Mouse (Mus musculus) cortical plate, adult 2 months (tissue): ENCODE results near the gene Ahctf1. TPM values are rescaled to one million over a fixed set of nuclear protein-coding genes. Genes with fewer than 3 reads are reported as not detected.
"Not testable (repeated sequence)": the region's sequence is repeated elsewhere in the genome, so short reads cannot be mapped to it uniquely, and the experiment has no call there.

Source experiments
- H3K27ac ChIP-seq: fragments of 200-500 bp; 2 replicates; pipeline ENCODE4 v1.5.1; 2012; ENCODE audit warnings: low read length, control low read depth, inconsistent platforms; ENCODE audit not compliant: insufficient read depth
- H3K4me1 ChIP-seq: fragments of 200-500 bp; 2 replicates; pipeline ENCODE4 v1.6.1; 2011; ENCODE audit warnings: low read length; ENCODE audit not compliant: control insufficient read depth, insufficient read depth
- H3K4me3 ChIP-seq: fragments of 200-500 bp; 2 replicates; pipeline ENCODE4 v1.5.1; 2011; ENCODE audit warnings: mild to moderate bottlenecking, low read length, control low read depth; ENCODE audit not compliant: insufficient read depth
- CTCF ChIP-seq: fragments of 200-500 bp; IDR thresholded peaks from 2 replicates; pipeline ENCODE4 v1.5.1; 2011; ENCODE audit warnings: mild to moderate bottlenecking, control low read depth, low read length; ENCODE audit not compliant: insufficient read depth; ENCODE audit errors: extremely low read depth
- POLR2A ChIP-seq: fragments of 200-500 bp; IDR thresholded peaks from 2 replicates; pipeline ENCODE4 v1.6.1; 2011; ENCODE audit warnings: mild to moderate bottlenecking, low read length, control low read depth; ENCODE audit not compliant: insufficient read depth; ENCODE audit errors: extremely low read depth
- polyA plus RNA-seq: library from polyadenylated mRNA; depleted of rRNA; stranded (reverse); fragments of >200 nt; gene quantifications from 2 replicates; pipeline ENCODE4 v1.2.3, GENCODE M21; 2012

The Ahctf1 gene
- polyA plus RNA-seq, 1 experiment = 26.2 TPM

DNA sequence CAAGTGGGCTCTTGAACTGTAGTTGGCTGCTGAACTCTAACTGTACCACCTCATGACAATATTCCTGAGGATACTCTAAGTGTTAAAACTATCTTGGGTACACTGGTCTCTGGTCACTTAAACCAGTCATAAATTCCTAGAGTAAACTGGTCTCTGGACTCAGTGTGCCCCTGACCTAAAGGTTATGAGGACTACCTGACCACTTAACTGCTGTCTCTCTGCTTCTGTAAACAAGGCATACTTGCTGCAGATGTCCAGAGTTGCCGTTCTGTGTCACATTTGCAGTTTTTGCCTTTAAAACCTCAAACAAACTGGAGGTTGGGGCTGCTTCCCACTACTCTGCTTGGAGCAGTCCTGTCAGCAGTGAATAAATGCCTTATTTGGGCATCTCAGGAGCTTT is 30.1 kb upstream of the Ahctf1 start:
- Histone ChIP-seq H3K4me3 (no peak overlapping the region), H3K27ac (no peak overlapping the region), H3K4me1 (no peaks in the 10 kb centered on the region)
- TF ChIP-seq CTCF (no peak), POLR2A (no peak)

GRCm38 (mm10) chr1:179832710-179833240 is 29.3 kb upstream of the Ahctf1 start:
- Histone ChIP-seq H3K4me3 (no peak overlapping the region), H3K4me1 (no peaks in the 10 kb centered on the region), H3K27ac (no peak overlapping the region)
- no peak for TF ChIP-seq POLR2A
- no peak for TF ChIP-seq CTCF

- no peak for TF ChIP-seq POLR2A
- no peak for TF ChIP-seq CTCF
- Histone ChIP-seq H3K4me3 (no peak overlapping the region), H3K27ac (no peak overlapping the region), H3K4me1 (no peaks in the 10 kb centered on the region)
Measured at GRCm38 (mm10) chr1:179828900-179829299, 25.4 kb upstream of the Ahctf1 start.

GRCm38 (mm10) chr1:179828051-179828450 is 24.6 kb upstream of the Ahctf1 start:
- H3K4me1 ChIP-seq = no peaks in the 10 kb centered on the region

DNA sequence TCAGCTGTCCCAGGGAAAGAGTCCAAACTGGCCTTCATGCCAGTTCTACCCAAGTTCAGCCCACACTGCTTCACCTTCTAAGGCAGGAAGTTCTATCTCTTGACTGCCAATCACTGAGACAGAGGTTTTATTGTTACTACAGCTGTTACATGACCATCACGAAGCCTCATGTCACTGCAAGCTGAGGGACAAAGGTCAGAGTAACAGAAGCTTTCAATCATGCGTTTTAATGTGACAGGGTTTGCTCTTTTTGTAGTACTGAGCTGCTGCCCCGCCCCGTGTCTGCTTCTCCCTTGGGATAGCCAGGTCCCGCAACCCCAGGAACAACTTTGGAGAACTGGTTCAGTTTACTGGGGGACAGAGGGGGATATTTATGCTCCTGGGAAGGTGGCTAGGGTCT is 21.1 kb upstream of the Ahctf1 start:
- no peaks in the 10 kb centered on the region for H3K4me1 ChIP-seq
- TF ChIP-seq POLR2A (no peak), CTCF (no peak)
- H3K4me3 ChIP-seq = no peak overlapping the region
- no peak overlapping the region for H3K27ac ChIP-seq

More at GRCm38 (mm10) chr1:179828051-179828450, 24.6 kb upstream of the Ahctf1 start:
- Histone ChIP-seq H3K27ac (no peak overlapping the region), H3K4me3 (no peak overlapping the region)
- no peak for TF ChIP-seq CTCF
- TF ChIP-seq POLR2A = no peak

- H3K27ac ChIP-seq, H3K4me1 ChIP-seq, H3K4me3 ChIP-seq: not testable (repeated sequence)
Measured at GRCm38 (mm10) chr1:179818490-179819278, 15.2 kb upstream of the Ahctf1 start.

DNA sequence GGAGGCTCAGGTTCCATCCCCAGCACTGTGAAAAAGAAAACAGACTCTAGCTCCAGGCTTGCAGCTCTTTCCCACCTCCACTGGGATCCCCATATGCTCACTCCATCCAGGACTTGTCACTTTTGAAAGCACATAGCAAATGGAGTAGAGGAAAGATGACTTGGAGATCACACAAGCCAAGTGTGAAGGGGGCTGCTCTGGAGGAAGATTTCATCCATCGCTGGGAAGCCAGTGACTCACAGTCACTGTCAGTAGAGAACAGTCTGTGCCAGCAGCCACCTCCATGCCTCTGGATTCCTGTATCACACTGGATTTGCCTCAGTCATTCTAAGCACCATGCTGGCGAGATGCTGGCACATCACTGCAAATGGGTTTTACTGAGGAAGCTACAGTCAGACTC is 11.1 kb upstream of the Ahctf1 start:
- H3K27ac ChIP-seq = no peak overlapping the region
- H3K4me1 ChIP-seq = no peaks in the 10 kb centered on the region
- H3K4me3 ChIP-seq = no peak overlapping the region
- TF ChIP-seq POLR2A (no peak), CTCF (no peak)

DNA sequence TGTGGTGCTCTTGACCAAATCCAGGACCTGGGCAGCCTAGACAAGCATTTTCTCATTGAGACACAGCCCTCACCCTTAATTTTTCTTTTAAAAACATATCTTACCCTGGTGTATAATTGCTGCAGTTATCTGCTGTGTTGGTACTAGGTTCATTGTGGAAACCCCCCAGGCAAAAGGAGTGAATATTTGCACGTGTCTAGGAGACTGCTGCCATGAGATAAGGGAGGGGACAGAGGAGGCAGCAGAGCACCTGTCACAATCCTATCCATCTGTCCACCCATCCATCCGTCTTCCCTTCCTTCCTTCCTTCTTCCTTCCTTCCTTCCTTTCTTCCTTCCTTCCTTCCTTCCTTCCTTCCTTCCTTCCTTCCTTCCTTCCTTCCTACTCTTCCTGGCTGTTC is 9.9 kb upstream of the Ahctf1 start:
- no peak overlapping the region for H3K27ac ChIP-seq
- no peaks in the 10 kb centered on the region for H3K4me1 ChIP-seq
- H3K4me3 ChIP-seq = no peak overlapping the region
- no peak for TF ChIP-seq CTCF
- TF ChIP-seq POLR2A = no peak

DNA sequence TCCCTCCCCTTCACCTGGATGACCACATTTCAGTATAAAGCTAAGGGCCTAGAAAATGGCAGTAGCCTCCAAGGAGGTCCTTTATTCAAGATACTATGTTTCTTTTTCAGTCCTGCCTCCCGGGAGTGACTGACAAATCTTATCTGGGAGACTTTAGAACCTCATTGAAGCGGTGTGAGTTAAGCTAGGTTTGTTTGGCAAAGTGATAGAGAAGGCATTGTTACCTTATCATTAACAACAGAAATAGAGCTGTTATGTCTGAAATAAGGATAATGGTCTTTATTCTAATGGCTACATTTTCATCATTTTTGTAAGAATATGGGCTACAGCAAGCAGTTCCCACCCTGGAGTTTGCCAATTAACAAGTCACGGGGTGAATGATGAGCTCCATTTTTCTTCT is 4.8 kb upstream of the Ahctf1 start:
- Histone ChIP-seq H3K4me3 (no peak overlapping the region), H3K4me1 (peaks cover 1% of the 10 kb centered on the region; the same call in 1 of the 2 replicates), H3K27ac (no peak overlapping the region)
- TF ChIP-seq POLR2A = no peak
- no peak for TF ChIP-seq CTCF

DNA sequence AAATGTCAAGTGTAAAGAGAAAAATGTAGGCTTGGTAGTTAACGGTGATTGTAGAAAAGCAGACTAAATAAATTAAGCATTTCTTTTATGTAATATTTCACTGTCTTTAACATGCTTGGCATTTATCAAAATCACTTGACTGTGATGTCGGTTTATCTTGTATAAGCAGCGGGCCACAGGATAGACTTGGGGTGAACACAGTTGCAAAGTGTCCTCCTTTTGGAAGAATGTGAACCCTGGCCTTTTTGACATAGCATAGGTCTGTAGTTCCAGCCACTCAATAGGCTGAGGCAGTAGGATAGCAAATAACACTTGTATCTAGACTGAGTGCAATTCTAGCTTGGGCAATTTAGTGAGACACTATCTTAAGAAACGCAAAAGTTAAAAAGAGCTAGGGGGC is 4.0 kb upstream of the Ahctf1 start:
- Histone ChIP-seq H3K4me1 (peaks cover 1% of the 10 kb centered on the region; the same call in 1 of the 2 replicates), H3K27ac (no peak overlapping the region), H3K4me3 (no peak overlapping the region)
- TF ChIP-seq POLR2A (no peak), CTCF (no peak)

DNA sequence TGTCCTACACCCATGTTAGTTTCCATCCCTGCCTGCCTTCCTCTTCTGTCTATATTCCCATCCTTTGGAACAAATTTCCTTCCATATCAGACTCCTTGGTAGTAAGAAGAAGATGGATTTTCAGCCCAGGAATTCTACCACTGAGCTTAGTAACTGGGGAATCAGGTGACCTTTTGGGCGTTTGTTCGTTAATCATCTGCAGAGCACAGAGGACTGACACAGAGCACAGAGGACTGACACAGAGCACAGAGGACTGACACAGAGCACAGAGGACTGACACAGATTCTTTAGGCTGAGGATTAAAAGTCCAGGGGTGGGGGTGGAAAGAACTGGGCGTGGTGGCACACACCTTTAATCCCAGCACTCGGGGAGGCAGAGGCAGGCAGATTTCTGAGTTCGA is 2.3 kb upstream of the Ahctf1 start:
- no peak overlapping the region for H3K4me3 ChIP-seq
- peaks cover 3% of the 10 kb centered on the region; the same call in 1 of the 2 replicates for H3K4me1 ChIP-seq
- H3K27ac ChIP-seq = no peak overlapping the region
- TF ChIP-seq POLR2A (no peak), CTCF (no peak)
